Mouse (Mus musculus) midbrain, embryonic 16.5 days (tissue): Measurements from ENCODE around the gene Prlr. TPM values are rescaled to one million over a fixed set of nuclear protein-coding genes. Genes with fewer than 3 reads are reported as not detected.

Experiments
- ATAC-seq: fragments of 200-750 bp; cut with Nextera tagmentation; 2 replicates; pipeline ENCODE4 v1.8.0; 2017; ENCODE audit warnings: moderate TSS enrichment
- H3K27ac ChIP-seq: fragments of 300-500 bp; sonication (generic); 2 replicates; pipeline ENCODE4 v1.5.1; 2014; ENCODE audit warnings: mild to moderate bottlenecking, low read length, mixed read lengths
- H3K27me3 ChIP-seq: fragments of 300-500 bp; sonication (generic); 2 replicates; pipeline ENCODE4 v1.6.1; 2014; ENCODE audit warnings: low read depth, low read length, mixed read lengths; ENCODE audit not compliant: control insufficient read depth, insufficient read depth
- H3K36me3 ChIP-seq: fragments of 300-500 bp; sonication (generic); 2 replicates; pipeline ENCODE4 v1.6.1; 2014; ENCODE audit warnings: mild to moderate bottlenecking, low read length, moderate library complexity, mixed read lengths; ENCODE audit not compliant: control insufficient read depth, insufficient read depth
- H3K4me1 ChIP-seq: fragments of 300-500 bp; sonication (generic); 2 replicates; pipeline ENCODE4 v1.6.1; 2014; ENCODE audit warnings: mild to moderate bottlenecking, low read length, mixed read lengths; ENCODE audit not compliant: control insufficient read depth, insufficient read depth
- H3K4me2 ChIP-seq: fragments of 300-500 bp; sonication (generic); 2 replicates; pipeline ENCODE4 v1.6.1; 2014; ENCODE audit warnings: mild to moderate bottlenecking, low read length, mixed read lengths
- H3K4me3 ChIP-seq: fragments of 300-500 bp; sonication (generic); 2 replicates; pipeline ENCODE4 v1.5.1; 2014; ENCODE audit warnings: low read depth, mild to moderate bottlenecking, low read length, moderate library complexity, mixed read lengths
- H3K9ac ChIP-seq: fragments of 300-500 bp; sonication (generic); 2 replicates; pipeline ENCODE4 v1.6.1; 2014; ENCODE audit warnings: low read depth, low read length, mixed read lengths
- H3K9me3 ChIP-seq: fragments of 300-500 bp; sonication (generic); replicated peaks from 2 replicates; pipeline ENCODE4 v1.6.1; 2014; ENCODE audit warnings: mild to moderate bottlenecking, low read length, mixed read lengths; ENCODE audit not compliant: control insufficient read depth, poor library complexity, severe bottlenecking
- WGBS: fragments of 180-500 bp; shearing (Covaris S2); extraction: QIAGEN DNeasy Blood & Tissue Kit; methylation state at CpG from one replicate; pipeline ENCODE4 v1.1.7; 2014; 5-methylcytosine and 5-hydroxymethylcytosine counted together
- polyA plus RNA-seq: library from polyadenylated mRNA; unstranded; fragments of >200 nt; fragmentation: Nextera tagmentation; extraction: Ambion mirVana; gene quantifications from 2 replicates; pipeline ENCODE4 v1.2.1, GENCODE M21; 2015

Gene Prlr
- polyA plus RNA-seq, 1 experiment from 2014 or later = 3.4 TPM

- Histone ChIP-seq H3K4me2 (no peak within 1 kb of the TSS), H3K9ac (no peak within 1 kb of the TSS), H3K4me1 (no peaks in the 10 kb centered on the region), H3K27me3 (no peaks in the 10 kb centered on the region), H3K27ac (no peak within 1 kb of the TSS), H3K36me3 (no peaks in the 10 kb centered on the region), H3K9me3 (0 out of 2 replicates have a peak, but pooled peaks cover 3% of the 10 kb centered on the region), H3K4me3 (no peak within 1 kb of the TSS)
- no peak for ATAC-seq
- WGBS = 91% methylated on average over 2 of the region's 2 CpGs
Measured at GRCm38 (mm10) chr15:10325080-10325479, 148.0 kb downstream of the Prlr start, which contains the start of gene Gm21973. Gene Gm21973 (plus strand): TSS chr15:10325380.

GRCm38 (mm10) chr15:10330626-10331025 is 153.6 kb downstream of the Prlr start:
- Histone ChIP-seq H3K4me3 (no peak overlapping the region), H3K9ac (no peak overlapping the region), H3K27me3 (no peaks in the 10 kb centered on the region), H3K9me3 (no peaks in the 10 kb centered on the region), H3K4me1 (no peaks in the 10 kb centered on the region), H3K27ac (no peak overlapping the region), H3K36me3 (no peaks in the 10 kb centered on the region), H3K4me2 (no peak overlapping the region)
- WGBS = 71% methylated on average over 3 of the region's 3 CpGs
- no peak for ATAC-seq

- H3K4me3 ChIP-seq = no peak overlapping the region
- no peaks in the 10 kb centered on the region for H3K27me3 ChIP-seq
- WGBS = 95% methylated on average over 1 of the region's 1 CpGs
- no peak overlapping the region for H3K27ac ChIP-seq
- no peak overlapping the region for H3K9ac ChIP-seq
- no peaks in the 10 kb centered on the region for H3K9me3 ChIP-seq
- H3K4me1 ChIP-seq = no peaks in the 10 kb centered on the region
- no peak for ATAC-seq
- H3K4me2 ChIP-seq = no peak overlapping the region
- no peaks in the 10 kb centered on the region for H3K36me3 ChIP-seq
Measured at GRCm38 (mm10) chr15:10332566-10332965, 155.5 kb downstream of the Prlr start.

GRCm38 (mm10) chr15:10338606-10339005 is 161.6 kb downstream of the Prlr start:
- no peak overlapping the region for H3K4me3 ChIP-seq
- 81% methylated on average over 3 of the region's 3 CpGs for WGBS

GRCm38 (mm10) chr15:10347044-10347443 is 170.0 kb downstream of the Prlr start:
- no peaks in the 10 kb centered on the region for H3K4me1 ChIP-seq
- no peak overlapping the region for H3K4me2 ChIP-seq
- H3K9ac ChIP-seq = no peak overlapping the region
- ATAC-seq = no peak
- WGBS = 94% methylated on average over 6 of the region's 6 CpGs
- no peak overlapping the region for H3K27ac ChIP-seq
- H3K9me3 ChIP-seq = no peaks in the 10 kb centered on the region
- no peaks in the 10 kb centered on the region for H3K27me3 ChIP-seq
- no peaks in the 10 kb centered on the region for H3K36me3 ChIP-seq
- no peak overlapping the region for H3K4me3 ChIP-seq

More at GRCm38 (mm10) chr15:10338606-10339005, 161.6 kb downstream of the Prlr start:
- ATAC-seq = no peak
- Histone ChIP-seq H3K9me3 (no peaks in the 10 kb centered on the region), H3K36me3 (no peaks in the 10 kb centered on the region), H3K4me2 (no peak overlapping the region), H3K4me1 (no peaks in the 10 kb centered on the region), H3K9ac (no peak overlapping the region), H3K27ac (no peak overlapping the region), H3K27me3 (no peaks in the 10 kb centered on the region)

- H3K9me3 ChIP-seq = no peaks in the 10 kb centered on the region
- no peaks in the 10 kb centered on the region for H3K36me3 ChIP-seq
- ATAC-seq = no peak
- 81% methylated on average over 9 of the region's 9 CpGs for WGBS
- H3K9ac ChIP-seq = no peak within 1 kb of the TSS
- no peaks in the 10 kb centered on the region for H3K4me1 ChIP-seq
- H3K27ac ChIP-seq = no peak within 1 kb of the TSS
- H3K4me3 ChIP-seq = no peak within 1 kb of the TSS
- no peak within 1 kb of the TSS for H3K4me2 ChIP-seq
- no peaks in the 10 kb centered on the region for H3K27me3 ChIP-seq
Measured at GRCm38 (mm10) chr15:10358039-10358948, 181.3 kb downstream of the Prlr start, which contains the start of gene Agxt2. Gene Agxt2 (plus strand): TSS chr15:10358532.

GRCm38 (mm10) chr15:10366331-10366730 is 189.3 kb downstream of the Prlr start:
- H3K4me3 ChIP-seq = no peak overlapping the region
- H3K4me1 ChIP-seq = no peaks in the 10 kb centered on the region
- H3K9ac ChIP-seq = no peak overlapping the region
- no peaks in the 10 kb centered on the region for H3K36me3 ChIP-seq
- no peaks in the 10 kb centered on the region for H3K9me3 ChIP-seq
- WGBS = 85% methylated on average over 2 of the region's 2 CpGs
- no peak overlapping the region for H3K4me2 ChIP-seq
- ATAC-seq = no peak
- no peaks in the 10 kb centered on the region for H3K27me3 ChIP-seq
- H3K27ac ChIP-seq = no peak overlapping the region

GRCm38 (mm10) chr15:10375404-10375803 is 198.4 kb downstream of the Prlr start:
- Histone ChIP-seq H3K36me3 (no peaks in the 10 kb centered on the region), H3K4me1 (no peaks in the 10 kb centered on the region), H3K27me3 (no peaks in the 10 kb centered on the region), H3K9ac (no peak overlapping the region), H3K4me3 (no peak overlapping the region), H3K4me2 (no peak overlapping the region), H3K27ac (no peak overlapping the region), H3K9me3 (no peaks in the 10 kb centered on the region)
- no peak for ATAC-seq
- 91% methylated on average over 3 of the region's 3 CpGs for WGBS

GRCm38 (mm10) chr15:10378338-10378959 is 201.4 kb downstream of the Prlr start:
- ATAC-seq = no peak
- no peak overlapping the region for H3K27ac ChIP-seq
- H3K36me3 ChIP-seq = no peaks in the 10 kb centered on the region
- no peaks in the 10 kb centered on the region for H3K9me3 ChIP-seq
- no peaks in the 10 kb centered on the region for H3K4me1 ChIP-seq
- 91% methylated on average over 4 of the region's 4 CpGs for WGBS
- H3K9ac ChIP-seq = no peak overlapping the region
- H3K27me3 ChIP-seq = no peaks in the 10 kb centered on the region
- no peak overlapping the region for H3K4me3 ChIP-seq
- H3K4me2 ChIP-seq = no peak overlapping the region
